In genomic region chr7:54458386-54458785, GRCm38 (mm10) we compare ENCODE assay signal across 9 mouse cellular contexts.
DNase-seq lines count a peak whose midpoint lies in the region; ATAC-seq lines count a peak whose summit lies in the region.
"Had no signal": no experiment of that assay in that cellular context is flagged by ENCODE, and none has a peak within 500 bp of the region (broad histone marks: within the 10 kb centered on the region; RNA-seq: fewer than 3 reads in every experiment).

No protein-coding gene starts in this region.

- no peak overlapping the region for H3K9ac ChIP-seq in kidney, embryonic 14.5 days (ENCODE audit: low read depth, low read length)
- H3K9ac ChIP-seq: hindbrain, embryonic 15.5 days had no signal

- peak; percentile 5 for DNase-seq in kidney, adult 18-20 months
- DNase-seq in NIH3T3 (ENCODE audit: low read depth) = peak; percentile 27
- DNase-seq in embryo, embryonic 10.5 days (ENCODE audit: low spot score) = peak; percentile 56
- peak; percentile 10 for DNase-seq in layer of hippocampus, postnatal 36 days
- DNase-seq in urinary bladder, postnatal 36 days (ENCODE audit: low spot score in 2 of 2) = no peak
- DNase-seq in thymus, postnatal 14 days = no peak
- no peak for DNase-seq in thymus, postnatal 25 days

- WGBS in kidney, embryonic 14.5 days = 50% methylated on average over 2 of the region's 2 CpGs

- no peaks in the 10 kb centered on the region for H3K9me3 ChIP-seq in kidney, embryonic 14.5 days (ENCODE audit: control insufficient read depth, low read length)
- H3K9me3 ChIP-seq: hindbrain, embryonic 15.5 days had no signal

- no peak overlapping the region for H3K27ac ChIP-seq in kidney, embryonic 14.5 days (ENCODE audit: low read depth, low read length)
- H3K27ac ChIP-seq: hindbrain, embryonic 15.5 days had no signal

- H3K36me3 ChIP-seq in kidney, embryonic 14.5 days (ENCODE audit: control insufficient read depth, insufficient read depth, low read length) = no peaks in the 10 kb centered on the region
- H3K36me3 ChIP-seq: hindbrain, embryonic 15.5 days had no signal

- no peak overlapping the region for H3K4me3 ChIP-seq in kidney, embryonic 14.5 days (ENCODE audit: low read length)
- H3K4me3 ChIP-seq: hindbrain, embryonic 15.5 days had no signal

- H3K27me3 ChIP-seq in kidney, embryonic 14.5 days (ENCODE audit: control insufficient read depth, insufficient read depth, low read length) = no peaks in the 10 kb centered on the region
- H3K27me3 ChIP-seq: hindbrain, embryonic 15.5 days had no signal

- no peaks in the 10 kb centered on the region for H3K4me1 ChIP-seq in kidney, embryonic 14.5 days (ENCODE audit: control insufficient read depth, insufficient read depth, low read length)
- H3K4me1 ChIP-seq: hindbrain, embryonic 15.5 days had no signal

- H3K4me2 ChIP-seq in kidney, embryonic 14.5 days (replicated peaks; ENCODE audit: low read depth, low read length) = no peak overlapping the region
- H3K4me2 ChIP-seq: hindbrain, embryonic 15.5 days had no signal

- ATAC-seq in kidney, embryonic 14.5 days (ENCODE audit: low FRiP score, low TSS enrichment) = no peak

Comparison
In these comparisons a context has a peak if more than half of its experiments do, and no peak if none do; other contexts are left out.
1. DNase-seq: peak in kidney, adult 18-20 months (single experiment), NIH3T3 (single experiment), embryo, embryonic 10.5 days (single experiment) and layer of hippocampus, postnatal 36 days (2 of 2); none in urinary bladder, postnatal 36 days (0 of 2), thymus, postnatal 14 days (single experiment) and thymus, postnatal 25 days (single experiment).